Mouse (Mus musculus) inflammation-experienced regulatory T-cells, adult 6 months (primary cell): ENCODE results near the gene Slc25a27. TPM values are rescaled to one million over a fixed set of nuclear protein-coding genes. Genes with fewer than 3 reads are reported as not detected.

Experiments used
- ATAC-seq: one replicate; pipeline ENCODE4 v1.8.0; 2017
- polyA plus RNA-seq, 3 experiments: library from polyadenylated mRNA; unstranded; fragments of 100-300 nt; shearing (Covaris generic); gene quantifications; one replicate each; pipeline ENCODE4 v1.2.1; 2017

The Slc25a27 gene
- polyA plus RNA-seq, 3 experiments from 2014 or later: 1.6 to 3.6 (median 2.8) TPM

- no peak for ATAC-seq
Measured at GRCm38 (mm10) chr17:43645136-43645535, 21.9 kb downstream of the Slc25a27 start.

GRCm38 (mm10) chr17:43644375-43644774 is 22.6 kb downstream of the Slc25a27 start:
- no peak for ATAC-seq

- no peak for ATAC-seq
Measured at GRCm38 (mm10) chr17:43643191-43643590, 23.8 kb downstream of the Slc25a27 start.

GRCm38 (mm10) chr17:43640825-43641224 is 26.2 kb downstream of the Slc25a27 start:
- ATAC-seq: no peak

GRCm38 (mm10) chr17:43637146-43637545 is 29.9 kb downstream of the Slc25a27 start:
- no peak for ATAC-seq

GRCm38 (mm10) chr17:43630427-43630760 is 36.6 kb downstream of the Slc25a27 start:
- ATAC-seq: no peak

- no peak for ATAC-seq
Measured at GRCm38 (mm10) chr17:43629496-43630426, 37.3 kb downstream of the Slc25a27 start, which contains the start of gene Tdrd6. Tdrd6 (minus strand) TSS chr17:43630299.

GRCm38 (mm10) chr17:43629026-43629495 is 38.0 kb downstream of the Slc25a27 start:
- ATAC-seq: no peak

- ATAC-seq: no peak
Measured at GRCm38 (mm10) chr17:43628246-43628645, 38.8 kb downstream of the Slc25a27 start.

GRCm38 (mm10) chr17:43622076-43622475 is 44.9 kb downstream of the Slc25a27 start:
- no peak for ATAC-seq

GRCm38 (mm10) chr17:43619156-43619555 is 47.9 kb downstream of the Slc25a27 start:
- ATAC-seq: no peak

GRCm38 (mm10) chr17:43612221-43612620 is 54.8 kb downstream of the Slc25a27 start:
- no peak for ATAC-seq

GRCm38 (mm10) chr17:43611586-43611985 is 55.4 kb downstream of the Slc25a27 start:
- ATAC-seq: no peak

- ATAC-seq: no peak
Measured at GRCm38 (mm10) chr17:43606704-43607103, 60.3 kb downstream of the Slc25a27 start.

GRCm38 (mm10) chr17:43598706-43599105 is 68.3 kb downstream of the Slc25a27 start:
- ATAC-seq: no peak

GRCm38 (mm10) chr17:43597742-43598141 is 69.3 kb downstream of the Slc25a27 start:
- ATAC-seq: no peak

GRCm38 (mm10) chr17:43592296-43593291 is 74.4 kb downstream of the Slc25a27 start:
- ATAC-seq: no peak

Other genes with a start within 250 kb of the Slc25a27 start
- not detected for gene Mep1a, start 164.4 kb downstream of the Slc25a27 start, polyA plus RNA-seq
- gene Ankrd66, start 123.6 kb downstream of the Slc25a27 start, polyA plus RNA-seq: not detected
- 1 to 10 TPM in 1 of 3 experiments, under 1 TPM in 1, not detected in 1; 0.34 to 1.2 TPM for gene Pla2g7, start 99.1 kb downstream of the Slc25a27 start, polyA plus RNA-seq
- not detected for gene Tdrd6, start 36.9 kb downstream of the Slc25a27 start, polyA plus RNA-seq
- 1 to 10 TPM in 2 of 3 experiments, under 1 TPM in 1; 0.71 to 1.4 (median 1.2) TPM for gene Cyp39a1, start 211 bp upstream of the Slc25a27 start, polyA plus RNA-seq
- not detected for gene Rcan2, start 134.1 kb upstream of the Slc25a27 start, polyA plus RNA-seq